Mouse (Mus musculus): ENCODE results near the gene Ppp1r9a.

GRCm38 (mm10) chr6:5026772-5027171 is 124.1 kb downstream of the Ppp1r9a start:
- TF ChIP-seq EP300 (IDR thresholded peaks at IDR 0.05; ENCODE audit: low read depth in 1 of 2, low read length in 2 of 2) (no peak), MEF2A (IDR thresholded peaks at IDR 0.05; ENCODE audit: extremely low read depth, insufficient replicate concordance, low read depth, low read length, poor library complexity, severe bottlenecking) (no peak), E2F4 (IDR thresholded peaks at IDR 0.05; ENCODE audit: borderline replicate concordance, low read depth, low read length) (no peak)
